In genomic region chr10:105572301-105572700, GRCm38 (mm10) we compare ENCODE assay signal across 8 mouse cellular contexts. TPM values are rescaled to one million over a fixed set of nuclear protein-coding genes. Genes with fewer than 3 reads are reported as not detected.
A peak's percentile ranks its signal among the peaks of the same experiment; 100 is the strongest.
DNase-seq lines count a peak whose midpoint lies in the region; ATAC-seq and TF ChIP-seq lines count a peak whose summit lies in the region.

No protein-coding gene starts in this region.

- no peak for TF ChIP-seq EP300 in lung, postnatal 0 days (IDR thresholded peaks at IDR 0.05)

- H3K4me2 ChIP-seq in lung, postnatal 0 days (replicated peaks; ENCODE audit: low read depth, low read length): peak overlapping the region; percentile 89
- peak overlapping the region; percentile 94; the same call in 1 of the 2 replicates for H3K4me2 ChIP-seq in liver, embryonic 15.5 days

- no peaks in the 10 kb centered on the region for H3K27me3 ChIP-seq in lung, postnatal 0 days (replicated peaks; ENCODE audit: insufficient read depth, low read length)
- H3K27me3 ChIP-seq in liver, embryonic 15.5 days: peaks cover 24% of the 10 kb centered on the region

- no peak for TF ChIP-seq CTCF in lung, postnatal 0 days (IDR thresholded peaks at IDR 0.05)

- H3K4me3 ChIP-seq in lung, postnatal 0 days (ENCODE audit: low read depth, low read length): peak overlapping the region; percentile 75
- peak overlapping the region; percentile 68 for H3K4me3 ChIP-seq in liver, embryonic 15.5 days (replicated peaks)

- no peak overlapping the region for H3K9ac ChIP-seq in lung, postnatal 0 days (replicated peaks; ENCODE audit: low read depth)
- H3K9ac ChIP-seq in liver, embryonic 15.5 days: no peak overlapping the region

- H3K9me3 ChIP-seq in lung, postnatal 0 days (ENCODE audit: low read length): no peaks in the 10 kb centered on the region
- H3K9me3 ChIP-seq in liver, embryonic 15.5 days (replicated peaks): no peaks in the 10 kb centered on the region

- no peaks in the 10 kb centered on the region for H3K36me3 ChIP-seq in lung, postnatal 0 days (ENCODE audit: insufficient read depth, low read length)
- H3K36me3 ChIP-seq in liver, embryonic 15.5 days (replicated peaks): no peaks in the 10 kb centered on the region

- H3K27ac ChIP-seq in lung, postnatal 0 days (ENCODE audit: low read length): no peak overlapping the region
- H3K27ac ChIP-seq in liver, embryonic 15.5 days (replicated peaks): no peak overlapping the region

- no peak for ATAC-seq in lung, postnatal 0 days
- ATAC-seq in liver, embryonic 15.5 days (ENCODE audit: insufficient read depth): no peak
- ATAC-seq in megakaryocyte-erythroid progenitor cell, adult 5-6 weeks (replicated peaks; ENCODE audit: low FRiP score, low TSS enrichment, poor library complexity, severe bottlenecking): no peak

- WGBS in lung, postnatal 0 days: 61% methylated on average over 7 of the region's 7 CpGs
- WGBS in liver, embryonic 15.5 days (ENCODE audit: insufficient replicate concordance): 76% methylated on average over 7 of the region's 7 CpGs

- no peaks in the 10 kb centered on the region for H3K4me1 ChIP-seq in lung, postnatal 0 days (ENCODE audit: insufficient read depth, low read depth, low read length)
- peaks cover 34% of the 10 kb centered on the region for H3K4me1 ChIP-seq in liver, embryonic 15.5 days (replicated peaks)

- peak; percentile 23 for DNase-seq in embryo, embryonic 10 days (ENCODE audit: low spot score)
- DNase-seq in embryo, embryonic 11 days: no peak
- no peak for DNase-seq in lung, postnatal 0 days (ENCODE audit: low spot score)
- DNase-seq in lung, postnatal 36 days: no peak
- DNase-seq in right cerebral cortex, postnatal 10 days (ENCODE audit: low spot score in 2 of 2): no peak
- no peak for DNase-seq in frontal cortex, postnatal 10 days (ENCODE audit: low spot score in 2 of 2)

RNA-seq across cellular contexts. Expression of gene Tmtc2, which starts 1.9 kb away (rescaled TPM):
- 7.2 and 10.2 TPM in 2 replicates for polyA plus RNA-seq in lung, postnatal 0 days (2015; fragmentation: Nextera tagmentation; extraction: Ambion mirVana)
- 0.55 and 0.68 TPM in 2 replicates for polyA plus RNA-seq in liver, embryonic 15.5 days (2015; fragmentation: Nextera tagmentation; extraction: Ambion mirVana)
- 0.13 TPM in 1 of 2 replicates, not detected in the other for total RNA-seq in megakaryocyte-erythroid progenitor cell, adult 5-6 weeks (2014; fragmentation: Nextera tagmentation)
- total RNA-seq in megakaryocyte-erythroid progenitor cell, adult 5-6 weeks (2017): 0.05 and 0.95 TPM in 2 replicates
